Mouse (Mus musculus) embryonic facial prominence, embryonic 13.5 days (tissue): Measurements from ENCODE around the gene Ptpn13. TPM values are rescaled to one million over a fixed set of nuclear protein-coding genes. Genes with fewer than 3 reads are reported as not detected.

Experiments
- ATAC-seq: fragments of 200-750 bp; cut with Nextera tagmentation; 2 replicates; pipeline ENCODE4 v1.8.0; 2017; ENCODE audit warnings: low read depth; ENCODE audit not compliant: insufficient number of reproducible peaks, insufficient read depth, low FRiP score, low TSS enrichment
- H3K27ac ChIP-seq: fragments of 300-500 bp; sonication (generic); 2 replicates; pipeline ENCODE4 v1.5.1; 2015; ENCODE audit warnings: moderate library complexity, mild to moderate bottlenecking, inconsistent platforms
- H3K27me3 ChIP-seq: fragments of 300-500 bp; sonication (generic); 2 replicates; pipeline ENCODE4 v1.6.1; 2015; ENCODE audit warnings: mild to moderate bottlenecking, inconsistent platforms
- H3K36me3 ChIP-seq: fragments of 300-500 bp; sonication (generic); 2 replicates; pipeline ENCODE4 v1.6.1; 2015; ENCODE audit warnings: mild to moderate bottlenecking, inconsistent platforms
- H3K4me1 ChIP-seq: fragments of 300-500 bp; sonication (generic); 2 replicates; pipeline ENCODE4 v1.6.1; 2015; ENCODE audit warnings: inconsistent platforms
- H3K4me2 ChIP-seq: fragments of 300-500 bp; sonication (generic); 2 replicates; pipeline ENCODE4 v1.6.1; 2015; ENCODE audit warnings: moderate library complexity, mild to moderate bottlenecking, inconsistent platforms
- H3K4me3 ChIP-seq: fragments of 300-500 bp; sonication (generic); 2 replicates; pipeline ENCODE4 v1.5.1; 2015; ENCODE audit warnings: mild to moderate bottlenecking, inconsistent platforms
- H3K9ac ChIP-seq: fragments of 300-500 bp; sonication (generic); 2 replicates; pipeline ENCODE4 v1.6.1; 2015; ENCODE audit warnings: mild to moderate bottlenecking, inconsistent platforms
- H3K9me3 ChIP-seq: fragments of 300-500 bp; sonication (generic); 2 replicates; pipeline ENCODE4 v1.6.1; 2016; ENCODE audit warnings: inconsistent platforms
- WGBS: fragments of 180-500 bp; shearing (Covaris S2); methylation state at CpG from one replicate; pipeline ENCODE4 v1.1.7; 2015; ENCODE audit warnings: mixed read lengths; 5-methylcytosine and 5-hydroxymethylcytosine counted together
- polyA plus RNA-seq: library from polyadenylated mRNA; unstranded; fragments of >200 nt; fragmentation: Nextera tagmentation; extraction: Ambion mirVana; gene quantifications from 2 replicates; pipeline ENCODE4 v1.2.1, GENCODE M21; 2015

Gene Ptpn13
- polyA plus RNA-seq, 1 experiment from 2014 or later: 18.0 TPM

GRCm38 (mm10) chr5:103442921-103443320 is 17.9 kb downstream of the Ptpn13 start:
- no peak overlapping the region for H3K4me2 ChIP-seq
- H3K27ac ChIP-seq: no peak overlapping the region
- H3K4me3 ChIP-seq: no peak overlapping the region
- no peaks in the 10 kb centered on the region for H3K36me3 ChIP-seq
- no peaks in the 10 kb centered on the region for H3K27me3 ChIP-seq
- no peak overlapping the region for H3K9ac ChIP-seq
- ATAC-seq: no peak
- 78% methylated on average over 7 of the region's 7 CpGs for WGBS
- H3K9me3 ChIP-seq: no peaks in the 10 kb centered on the region
- H3K4me1 ChIP-seq: peaks cover 17% of the 10 kb centered on the region

GRCm38 (mm10) chr5:103445383-103445782 is 20.4 kb downstream of the Ptpn13 start:
- 91% methylated on average over 7 of the region's 7 CpGs for WGBS
- Histone ChIP-seq H3K27ac (no peak overlapping the region), H3K4me3 (no peak overlapping the region), H3K27me3 (no peaks in the 10 kb centered on the region), H3K9me3 (no peaks in the 10 kb centered on the region), H3K4me2 (no peak overlapping the region), H3K9ac (no peak overlapping the region), H3K36me3 (no peaks in the 10 kb centered on the region), H3K4me1 (peaks cover 24% of the 10 kb centered on the region)
- ATAC-seq: no peak

- no peaks in the 10 kb centered on the region for H3K27me3 ChIP-seq
- no peak overlapping the region for H3K9ac ChIP-seq
- 43% methylated on average over 17 of the region's 17 CpGs for WGBS
- no peaks in the 10 kb centered on the region for H3K9me3 ChIP-seq
- no peak overlapping the region for H3K4me3 ChIP-seq
- H3K27ac ChIP-seq: no peak overlapping the region
- ATAC-seq: no peak
- H3K36me3 ChIP-seq: no peaks in the 10 kb centered on the region
- H3K4me1 ChIP-seq: peaks cover 15% of the 10 kb centered on the region
- peak overlapping the region; percentile 1; the same call in 1 of the 2 replicates for H3K4me2 ChIP-seq
Observed at GRCm38 (mm10) chr5:103447806-103448416, 22.9 kb downstream of the Ptpn13 start.

DNA sequence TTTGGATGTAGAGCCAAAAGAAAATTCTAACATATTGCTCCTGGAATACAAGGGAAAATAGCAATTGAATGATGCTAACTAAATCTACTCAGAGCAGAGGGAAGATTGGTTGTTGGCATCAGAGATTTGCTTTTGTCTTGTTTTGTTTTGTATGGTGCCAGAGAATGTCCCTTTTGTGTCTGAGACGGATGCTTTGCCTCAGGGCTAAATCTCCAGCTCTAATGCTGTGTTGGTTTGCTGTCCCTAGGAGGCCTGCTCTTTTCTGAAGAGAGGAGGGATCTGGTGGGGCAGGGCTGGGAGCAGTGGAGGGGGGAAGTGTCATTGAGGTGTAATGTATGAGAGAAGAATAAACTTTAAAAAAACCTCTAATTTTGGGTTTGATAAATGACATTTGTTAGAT is 23.5 kb downstream of the Ptpn13 start:
- Histone ChIP-seq H3K27me3 (no peaks in the 10 kb centered on the region), H3K4me2 (no peak overlapping the region), H3K9ac (no peak overlapping the region), H3K36me3 (no peaks in the 10 kb centered on the region), H3K4me3 (no peak overlapping the region), H3K27ac (no peak overlapping the region), H3K4me1 (peaks cover 15% of the 10 kb centered on the region), H3K9me3 (no peaks in the 10 kb centered on the region)
- no peak for ATAC-seq
- 11% methylated on average over 1 of the region's 1 CpGs for WGBS

- Histone ChIP-seq H3K9ac (no peak overlapping the region), H3K27me3 (no peaks in the 10 kb centered on the region), H3K4me3 (no peak overlapping the region), H3K9me3 (no peaks in the 10 kb centered on the region), H3K4me2 (no peak overlapping the region), H3K27ac (no peak overlapping the region), H3K4me1 (peaks cover 15% of the 10 kb centered on the region), H3K36me3 (no peaks in the 10 kb centered on the region)
- 72% methylated on average over 1 of the region's 1 CpGs for WGBS
- no peak for ATAC-seq
Observed at GRCm38 (mm10) chr5:103450663-103451062, 25.7 kb downstream of the Ptpn13 start.

- WGBS: 83% methylated on average over 14 of the region's 14 CpGs
- no peaks in the 10 kb centered on the region for H3K36me3 ChIP-seq
- H3K4me1 ChIP-seq: peaks cover 2% of the 10 kb centered on the region
- H3K27ac ChIP-seq: no peak overlapping the region
- H3K4me3 ChIP-seq: no peak overlapping the region
- H3K9me3 ChIP-seq: no peaks in the 10 kb centered on the region
- no peak overlapping the region for H3K4me2 ChIP-seq
- no peak overlapping the region for H3K9ac ChIP-seq
- no peak for ATAC-seq
- H3K27me3 ChIP-seq: no peaks in the 10 kb centered on the region
Observed at GRCm38 (mm10) chr5:103453361-103454140, 28.6 kb downstream of the Ptpn13 start.

DNA sequence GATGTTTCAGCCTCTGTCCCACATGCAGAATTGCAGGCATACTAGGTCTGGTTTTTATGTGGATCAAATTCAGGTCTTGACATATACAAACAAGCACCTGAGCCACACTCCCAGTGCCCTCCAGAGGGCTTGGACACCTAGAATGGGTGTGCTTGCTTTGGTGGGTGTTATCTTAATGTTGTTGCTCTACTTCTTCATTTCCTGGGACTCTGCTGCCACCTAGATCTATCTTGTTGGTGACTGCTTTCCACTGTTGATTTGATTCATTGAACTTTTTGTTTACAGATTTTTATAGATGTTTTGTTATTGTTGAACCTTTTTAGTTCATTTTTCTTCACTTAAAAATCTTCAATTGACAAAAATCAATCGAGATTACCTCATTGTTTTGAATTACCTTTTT is 31.8 kb downstream of the Ptpn13 start:
- H3K9ac ChIP-seq: no peak overlapping the region
- peaks cover 9% of the 10 kb centered on the region for H3K4me1 ChIP-seq
- H3K27ac ChIP-seq: no peak overlapping the region
- no peak overlapping the region for H3K4me2 ChIP-seq
- H3K9me3 ChIP-seq: no peaks in the 10 kb centered on the region
- no peaks in the 10 kb centered on the region for H3K27me3 ChIP-seq
- no peaks in the 10 kb centered on the region for H3K36me3 ChIP-seq
- 77% methylated on average over 1 of the region's 1 CpGs for WGBS
- no peak for ATAC-seq
- no peak overlapping the region for H3K4me3 ChIP-seq

GRCm38 (mm10) chr5:103458411-103458810 is 33.4 kb downstream of the Ptpn13 start:
- WGBS: 39% methylated on average over 8 of the region's 8 CpGs
- ATAC-seq: no peak
- peak overlapping the region; percentile 44 for H3K27ac ChIP-seq

GRCm38 (mm10) chr5:103458959-103459675 is 34.1 kb downstream of the Ptpn13 start:
- peaks cover 9% of the 10 kb centered on the region for H3K4me1 ChIP-seq
- H3K9me3 ChIP-seq: no peaks in the 10 kb centered on the region
- no peak overlapping the region for H3K9ac ChIP-seq
- WGBS: 66% methylated on average over 8 of the region's 8 CpGs
- no peak overlapping the region for H3K4me3 ChIP-seq
- no peaks in the 10 kb centered on the region for H3K27me3 ChIP-seq
- peak overlapping the region; percentile 44 for H3K27ac ChIP-seq
- no peaks in the 10 kb centered on the region for H3K36me3 ChIP-seq
- H3K4me2 ChIP-seq: no peak overlapping the region
- no peak for ATAC-seq

More at GRCm38 (mm10) chr5:103458411-103458810, 33.4 kb downstream of the Ptpn13 start:
- Histone ChIP-seq H3K27me3 (no peaks in the 10 kb centered on the region), H3K4me1 (peaks cover 9% of the 10 kb centered on the region), H3K4me2 (no peak overlapping the region), H3K9me3 (no peaks in the 10 kb centered on the region), H3K36me3 (no peaks in the 10 kb centered on the region), H3K4me3 (no peak overlapping the region), H3K9ac (no peak overlapping the region)

- Histone ChIP-seq H3K9ac (no peak overlapping the region), H3K4me2 (no peak overlapping the region), H3K27me3 (no peaks in the 10 kb centered on the region), H3K9me3 (no peaks in the 10 kb centered on the region), H3K27ac (no peak overlapping the region), H3K4me1 (peaks cover 12% of the 10 kb centered on the region), H3K36me3 (no peaks in the 10 kb centered on the region), H3K4me3 (no peak overlapping the region)
- WGBS: 80% methylated on average over 6 of the region's 6 CpGs
- ATAC-seq: no peak
Observed at GRCm38 (mm10) chr5:103460903-103461302, 35.9 kb downstream of the Ptpn13 start.

- 0 out of 2 replicates have a peak, but pooled peaks cover 3% of the 10 kb centered on the region for H3K27me3 ChIP-seq
- no peak overlapping the region for H3K4me2 ChIP-seq
- 80% methylated on average over 10 of the region's 10 CpGs for WGBS
- no peak overlapping the region for H3K9ac ChIP-seq
- no peaks in the 10 kb centered on the region for H3K9me3 ChIP-seq
- H3K4me3 ChIP-seq: no peak overlapping the region
- H3K4me1 ChIP-seq: peaks cover 8% of the 10 kb centered on the region
- ATAC-seq: no peak
- H3K36me3 ChIP-seq: no peaks in the 10 kb centered on the region
- no peak overlapping the region for H3K27ac ChIP-seq
Observed at GRCm38 (mm10) chr5:103463661-103464219, 38.7 kb downstream of the Ptpn13 start.
